Mouse (Mus musculus) bone marrow, adult 2 months (tissue): ENCODE results near the gene Zfp653. TPM values are rescaled to one million over a fixed set of nuclear protein-coding genes. Genes with fewer than 3 reads are reported as not detected.

ENCODE experiments used
- H3K27ac ChIP-seq: fragments of 200-500 bp; 2 replicates; pipeline ENCODE4 v1.5.1; 2012; ENCODE audit warnings: low read depth, mild to moderate bottlenecking, control low read depth, inconsistent platforms, low read length; ENCODE audit not compliant: control insufficient read depth, poor library complexity, insufficient read depth
- H3K4me1 ChIP-seq: fragments of 200-500 bp; 2 replicates; pipeline ENCODE4 v1.6.1; 2011; ENCODE audit warnings: low read length; ENCODE audit not compliant: control insufficient read depth, insufficient read depth
- H3K4me3 ChIP-seq: fragments of 200-500 bp; replicated peaks from 2 replicates; pipeline ENCODE3; 2011; ENCODE audit warnings: mild to moderate bottlenecking, low read depth, low read length, control low read depth; ENCODE audit not compliant: control insufficient read depth
- CTCF ChIP-seq: fragments of 200-500 bp; IDR thresholded peaks from 2 replicates; pipeline ENCODE4 v1.5.1; 2011; ENCODE audit warnings: low read length, control low read depth; ENCODE audit not compliant: control insufficient read depth, insufficient read depth
- POLR2A ChIP-seq: fragments of 200-500 bp; IDR thresholded peaks from 2 replicates; pipeline ENCODE4 v1.6.1; 2011; ENCODE audit warnings: low read depth, mild to moderate bottlenecking, control low read depth, low read length, borderline replicate concordance; ENCODE audit not compliant: control insufficient read depth
- WGBS: fragments of 180-500 bp; shearing (Covaris S2); methylation state at CpG from one replicate; pipeline ENCODE4 v1.1.7; 2018; 5-methylcytosine and 5-hydroxymethylcytosine counted together
- polyA plus RNA-seq: library from polyadenylated mRNA; stranded (reverse); fragments of >200 nt; gene quantifications from 2 replicates; pipeline ENCODE4 v1.2.4, GENCODE M21; 2011; ENCODE audit warnings: low replicate concordance; ENCODE audit not compliant: missing spikeins, insufficient read depth, insufficient read length

Zfp653 gene
- polyA plus RNA-seq, 1 experiment: 15.3 TPM

- H3K4me3 ChIP-seq: no peak overlapping the region
- no peak overlapping the region for H3K27ac ChIP-seq
- no peak for TF ChIP-seq POLR2A
- TF ChIP-seq CTCF: no peak
- no peaks in the 10 kb centered on the region for H3K4me1 ChIP-seq
- 85% methylated on average over 9 of the region's 9 CpGs for WGBS
Observed at GRCm38 (mm10) chr9:22030386-22030785, 40.8 kb downstream of the Zfp653 start.

GRCm38 (mm10) chr9:22028467-22028866 lies 42.7 kb downstream of the Zfp653 start:
- no peak overlapping the region for H3K4me3 ChIP-seq
- H3K27ac ChIP-seq: no peak overlapping the region
- WGBS: 63% methylated on average over 7 of the region's 7 CpGs
- H3K4me1 ChIP-seq: no peaks in the 10 kb centered on the region
- TF ChIP-seq POLR2A: no peak
- TF ChIP-seq CTCF: no peak

- no peak for TF ChIP-seq CTCF
- TF ChIP-seq POLR2A: no peak
- Histone ChIP-seq H3K4me1 (no peaks in the 10 kb centered on the region), H3K4me3 (no peak overlapping the region), H3K27ac (no peak overlapping the region)
- 80% methylated on average over 8 of the region's 8 CpGs for WGBS
Observed at GRCm38 (mm10) chr9:22024592-22024991, 46.6 kb downstream of the Zfp653 start.

- Histone ChIP-seq H3K4me1 (no peaks in the 10 kb centered on the region), H3K4me3 (no peak overlapping the region), H3K27ac (no peak overlapping the region)
- TF ChIP-seq CTCF: no peak
- no peak for TF ChIP-seq POLR2A
- WGBS: 83% methylated on average over 7 of the region's 7 CpGs
Observed at GRCm38 (mm10) chr9:22017208-22017825, 53.9 kb downstream of the Zfp653 start.

GRCm38 (mm10) chr9:22016245-22016644 lies 54.9 kb downstream of the Zfp653 start:
- 65% methylated on average over 10 of the region's 10 CpGs for WGBS
- H3K4me1 ChIP-seq: no peaks in the 10 kb centered on the region
- no peak overlapping the region for H3K27ac ChIP-seq
- TF ChIP-seq POLR2A (no peak), CTCF (no peak)
- H3K4me3 ChIP-seq: no peak overlapping the region

- 93% methylated on average over 13 of the region's 13 CpGs for WGBS
- TF ChIP-seq CTCF (no peak), POLR2A (no peak)
- Histone ChIP-seq H3K27ac (no peak overlapping the region), H3K4me1 (no peaks in the 10 kb centered on the region), H3K4me3 (no peak overlapping the region)
Observed at GRCm38 (mm10) chr9:22012731-22013130, 58.4 kb downstream of the Zfp653 start.

- Histone ChIP-seq H3K4me1 (no peaks in the 10 kb centered on the region), H3K4me3 (no peak overlapping the region), H3K27ac (no peak overlapping the region)
- WGBS: 35% methylated on average over 5 of the region's 5 CpGs
- TF ChIP-seq CTCF (no peak), POLR2A (no peak)
Observed at GRCm38 (mm10) chr9:22011055-22011454, 60.1 kb downstream of the Zfp653 start.

Other genes starting within 250 kb of the Zfp653 start
- gene Angptl8, start 235.9 kb downstream of the Zfp653 start, polyA plus RNA-seq: not detected in 2 replicates
- 6.5 and 7.2 TPM in 2 replicates for gene Dock6, start 218.7 kb downstream of the Zfp653 start, polyA plus RNA-seq
- 8.5 and 20.9 TPM in 2 replicates for gene Rab3d, start 153.2 kb downstream of the Zfp653 start, polyA plus RNA-seq
- gene Ccdc159, start 143.9 kb downstream of the Zfp653 start, polyA plus RNA-seq: not detected in 2 replicates
- gene Tmem205, start 143.8 kb downstream of the Zfp653 start, polyA plus RNA-seq: 9.2 and 37.4 TPM in 2 replicates
- 1.4 and 2.1 TPM in 2 replicates for gene Plppr2, start 134.3 kb downstream of the Zfp653 start, polyA plus RNA-seq
- 4.2 and 5.7 TPM in 2 replicates for gene Swsap1, start 115.6 kb downstream of the Zfp653 start, polyA plus RNA-seq
- 103 and 152 TPM in 2 replicates for gene Epor, start 107.9 kb downstream of the Zfp653 start, polyA plus RNA-seq
- gene Rgl3, start 81.9 kb downstream of the Zfp653 start, polyA plus RNA-seq: 1.6 and 5.0 TPM in 2 replicates
- gene Ccdc151, start 68.7 kb downstream of the Zfp653 start, polyA plus RNA-seq: not detected in 2 replicates
- gene Prkcsh, start 68.6 kb downstream of the Zfp653 start, polyA plus RNA-seq: 20.8 and 35.2 TPM in 2 replicates
- 1.1 TPM in 1 of 2 replicates, not detected in the other for gene Elavl3, start 19.4 kb downstream of the Zfp653 start, polyA plus RNA-seq
- not detected in 2 replicates for gene Gm49318, start 117 bp downstream of the Zfp653 start, polyA plus RNA-seq
- gene Ecsit, start 14.1 kb upstream of the Zfp653 start, polyA plus RNA-seq: 10.4 and 18.7 TPM in 2 replicates
- not detected in 2 replicates for gene Cnn1, start 27.8 kb upstream of the Zfp653 start, polyA plus RNA-seq
- gene Elof1, start 45.8 kb upstream of the Zfp653 start, polyA plus RNA-seq: 39.9 and 54.1 TPM in 2 replicates
- 89.7 and 103 TPM in 2 replicates for gene Acp5, start 64.3 kb upstream of the Zfp653 start, polyA plus RNA-seq
- gene Pigyl, start 85.5 kb upstream of the Zfp653 start, polyA plus RNA-seq: 10.5 and 23.3 TPM in 2 replicates
- gene Zfp872, start 116.7 kb upstream of the Zfp653 start, polyA plus RNA-seq: not detected in 2 replicates
- gene Zfp809, start 154.3 kb upstream of the Zfp653 start, polyA plus RNA-seq: 12.2 and 29.0 TPM in 2 replicates
- gene Zfp599, start 188.5 kb upstream of the Zfp653 start, polyA plus RNA-seq: 1.9 TPM in 1 of 2 replicates, not detected in the other
- gene Zfp810, start 236.3 kb upstream of the Zfp653 start, polyA plus RNA-seq: 10.3 and 20.5 TPM in 2 replicates